ENCODE assay signal across 31 mouse cellular contexts in genomic region chr10:22154871-22155799, GRCm38 (mm10). TPM values are rescaled to one million over a fixed set of nuclear protein-coding genes. Genes with fewer than 3 reads are reported as not detected.
DNase-seq lines count a peak whose midpoint lies in the region; ATAC-seq and TF ChIP-seq lines count a peak whose summit lies in the region.
"Had no signal": no experiment of that assay in that cellular context is flagged by ENCODE, and none has a peak within 500 bp of the region (broad histone marks: within the 10 kb centered on the region; RNA-seq: fewer than 3 reads in every experiment).

No protein-coding gene starts in this region.

- no peaks in the 10 kb centered on the region for H3K36me3 ChIP-seq in limb, embryonic 11.5 days (ENCODE audit: control insufficient read depth, insufficient read depth, low read length)
- H3K36me3 ChIP-seq in limb, embryonic 10.5 days, result no peaks in the 10 kb centered on the region
- H3K36me3 ChIP-seq: embryonic facial prominence, embryonic 15.5 days; forebrain, embryonic 12.5 days; limb, embryonic 13.5 days; midbrain, embryonic 12.5 days had no signal

- DNase-seq in heart, adult 11 months, result peak; percentile 39
- DNase-seq in heart, postnatal 36 days, result no peak
- DNase-seq in limb, embryonic 11.5 days (ENCODE audit: low spot score), result peak; percentile 22
- DNase-seq in limb, embryonic 10.5 days (ENCODE audit: low spot score), result no peak
- peak; percentile 1 for DNase-seq in NIH3T3 (ENCODE audit: low read depth)
- peak; percentile 23 for DNase-seq in brain, embryonic 14.5 days (ENCODE audit: low read depth)
- no peak for DNase-seq in cerebellum, postnatal 36 days
- DNase-seq: adrenal gland, postnatal 36 days; gastrocnemius, postnatal 14 days; kidney, adult 9 months; kidney, postnatal 25 days; lung, postnatal 36 days had no signal

- H3K9me3 ChIP-seq in limb, embryonic 11.5 days (ENCODE audit: control insufficient read depth, low read length), result no peaks in the 10 kb centered on the region
- no peaks in the 10 kb centered on the region for H3K9me3 ChIP-seq in limb, embryonic 10.5 days (replicated peaks)
- H3K9me3 ChIP-seq: embryonic facial prominence, embryonic 15.5 days; forebrain, embryonic 12.5 days; limb, embryonic 13.5 days; midbrain, embryonic 12.5 days had no signal

- H3K27me3 ChIP-seq in limb, embryonic 11.5 days (ENCODE audit: control insufficient read depth, insufficient read depth, low read length), result peaks cover 51% of the 10 kb centered on the region
- H3K27me3 ChIP-seq in limb, embryonic 10.5 days (ENCODE audit: low read depth, poor library complexity, severe bottlenecking), result peaks cover 96% of the 10 kb centered on the region

- peaks cover 2% of the 10 kb centered on the region; the same call in 1 of the 2 replicates for H3K4me1 ChIP-seq in limb, embryonic 11.5 days (ENCODE audit: control insufficient read depth, insufficient read depth, low read length)
- H3K4me1 ChIP-seq in limb, embryonic 10.5 days, result peaks cover 28% of the 10 kb centered on the region

- H3K4me2 ChIP-seq in limb, embryonic 11.5 days (ENCODE audit: low read depth, severe bottlenecking), result no peak overlapping the region

- H3K27ac ChIP-seq in limb, embryonic 11.5 days (replicated peaks; ENCODE audit: low read depth, low read length), result no peak overlapping the region
- no peak overlapping the region for H3K27ac ChIP-seq in limb, embryonic 10.5 days
- H3K27ac ChIP-seq: embryonic facial prominence, embryonic 15.5 days; forebrain, embryonic 12.5 days; hindbrain, embryonic 14.5 days; limb, embryonic 13.5 days; midbrain, embryonic 12.5 days had no signal

- no peak for ATAC-seq in limb, embryonic 11.5 days (ENCODE audit: insufficient number of reproducible peaks, low FRiP score, low TSS enrichment, low read depth)
- ATAC-seq: activated CD4-positive, CD25-positive, alpha-beta regulatory T cell, adult 4 months; inflammation-experienced regulatory T-cells, adult 6 months had no signal

- no peak for TF ChIP-seq POLR2A in brain, embryonic 14.5 days (IDR thresholded peaks at IDR 0.05; ENCODE audit: borderline replicate concordance, extremely low read depth, insufficient read depth, insufficient read length, poor library complexity, severe bottlenecking)

- TF ChIP-seq CTCF in brain, embryonic 14.5 days (IDR thresholded peaks at IDR 0.05; ENCODE audit: borderline replicate concordance, extremely low read depth, insufficient read depth, insufficient read length), result no peak

- H3K4me3 ChIP-seq in limb, embryonic 11.5 days (ENCODE audit: low read depth, low read length), result no peak overlapping the region
- no peak overlapping the region for H3K4me3 ChIP-seq in limb, embryonic 10.5 days

- WGBS in limb, embryonic 11.5 days, result 15% methylated on average over 3 of the region's 3 CpGs
- WGBS in limb, embryonic 10.5 days, result 10% methylated on average over 3 of the region's 3 CpGs

- no peak overlapping the region for H3K9ac ChIP-seq in limb, embryonic 11.5 days (ENCODE audit: low read length)
- H3K9ac ChIP-seq: embryonic facial prominence, embryonic 15.5 days; hindbrain, embryonic 14.5 days; limb, embryonic 13.5 days had no signal

- intact Hi-C loops in heart, postnatal 36 days (cut with DNase I), result loop anchor here (5.0 kb wide), 2 partner anchors 98 to 858 kb away; partner anchors contain the start of gene Hbs1l

RNA-seq across cellular contexts. Expression of gene Raet1e, which starts 3.2 kb away (rescaled TPM):
- not detected for total RNA-seq in heart, postnatal 36 days (2021)
- 13.6 and 14.3 TPM in 2 replicates for polyA plus RNA-seq in limb, embryonic 11.5 days (2014; fragmentation: Nextera tagmentation; extraction: Ambion mirVana)
- 12.6 and 12.8 TPM in 2 replicates for polyA plus RNA-seq in limb, embryonic 10.5 days (2016; fragmentation: Nextera tagmentation; extraction: Ambion mirVana)
- polyA plus RNA-seq in brain, embryonic 14.5 days (2012; rRNA removed), result 1.1 TPM in 2 replicates
- total RNA-seq: layer of hippocampus, adult 18-20 months; layer of hippocampus, postnatal 10 days; left cerebral cortex, adult 18-20 months; left cerebral cortex, postnatal 14 days had no signal
- polyA plus RNA-seq: activated CD4-positive, CD25-positive, alpha-beta regulatory T cell, adult 4 months; CD4-positive, CD25-positive, alpha-beta regulatory T cell, adult 4 months; cerebellum, adult 2 months had no signal

RNA-seq across cellular contexts. Expression of gene H60b, which starts 3.3 kb away (rescaled TPM):
- total RNA-seq in heart, postnatal 36 days (2021), result not detected
- polyA plus RNA-seq in limb, embryonic 11.5 days (2014; fragmentation: Nextera tagmentation; extraction: Ambion mirVana), result 0.18 and 0.23 TPM in 2 replicates
- polyA plus RNA-seq in limb, embryonic 10.5 days (2016; fragmentation: Nextera tagmentation; extraction: Ambion mirVana), result 0.35 TPM in 1 of 2 replicates, not detected in the other
- polyA plus RNA-seq in brain, embryonic 14.5 days (2012; rRNA removed), result 0.78 and 0.93 TPM in 2 replicates
- total RNA-seq: gastrocnemius, postnatal 14 days; granulocyte monocyte progenitor cell, adult 5-6 weeks; heart, postnatal 4 days; layer of hippocampus, adult 18-20 months; layer of hippocampus, postnatal 10 days; megakaryocyte, adult 5-6 weeks had no signal
- polyA plus RNA-seq: liver, embryonic 11.5 days; liver, embryonic 16.5 days; testis, adult 2 months had no signal

RNA-seq across cellular contexts. Expression of gene E030030I06Rik, which starts 6.1 kb away (rescaled TPM):
- 1 to 10 TPM in 1 of 2 experiments, under 1 TPM in 1; 1.00 to 2.0 TPM for total RNA-seq in heart, postnatal 36 days (2021)
- polyA plus RNA-seq in limb, embryonic 11.5 days (2014; fragmentation: Nextera tagmentation; extraction: Ambion mirVana), result 16.5 and 17.0 TPM in 2 replicates
- polyA plus RNA-seq in limb, embryonic 10.5 days (2016; fragmentation: Nextera tagmentation; extraction: Ambion mirVana), result 16.0 and 18.7 TPM in 2 replicates
- polyA plus RNA-seq in brain, embryonic 14.5 days (2012; rRNA removed), result 2.6 and 3.4 TPM in 2 replicates

Comparison
In these comparisons a context has a peak if more than half of its experiments do, and no peak if none do; other contexts are left out.
1. DNase-seq: peak in heart, adult 11 months (single experiment), limb, embryonic 11.5 days (single experiment), NIH3T3 (single experiment) and brain, embryonic 14.5 days (single experiment); none in heart, postnatal 36 days (0 of 2), limb, embryonic 10.5 days (single experiment) and cerebellum, postnatal 36 days (0 of 2).